Mouse (Mus musculus) forebrain, embryonic 13.5 days (tissue): ENCODE results near the gene Tmem176a. TPM values are rescaled to one million over a fixed set of nuclear protein-coding genes. Genes with fewer than 3 reads are reported as not detected.
"Not testable (repeated sequence)": the region's sequence is repeated elsewhere in the genome, so short reads cannot be mapped to it uniquely, and the experiment has no call there.

Source experiments
- ATAC-seq: fragments of 200-750 bp; cut with Nextera tagmentation; 2 replicates; pipeline ENCODE4 v1.8.0; 2017
- H3K27ac ChIP-seq: fragments of 300-500 bp; sonication (generic); 2 replicates; pipeline ENCODE4 v1.5.1; 2015; ENCODE audit warnings: inconsistent platforms, mild to moderate bottlenecking, moderate library complexity
- H3K27me3 ChIP-seq: fragments of 300-500 bp; sonication (generic); 2 replicates; pipeline ENCODE4 v1.6.1; 2015; ENCODE audit warnings: mild to moderate bottlenecking, inconsistent platforms
- H3K36me3 ChIP-seq: fragments of 300-500 bp; sonication (generic); 2 replicates; pipeline ENCODE4 v1.6.1; 2015; ENCODE audit warnings: mild to moderate bottlenecking, inconsistent platforms; ENCODE audit not compliant: poor library complexity, severe bottlenecking
- H3K4me1 ChIP-seq: fragments of 300-500 bp; sonication (generic); 2 replicates; pipeline ENCODE4 v1.6.1; 2015; ENCODE audit warnings: inconsistent platforms
- H3K4me2 ChIP-seq: fragments of 300-500 bp; sonication (generic); 2 replicates; pipeline ENCODE4 v1.6.1; 2015; ENCODE audit warnings: inconsistent platforms, mild to moderate bottlenecking, moderate library complexity
- H3K4me3 ChIP-seq: fragments of 300-500 bp; sonication (generic); 2 replicates; pipeline ENCODE4 v1.5.1; 2015; ENCODE audit warnings: mild to moderate bottlenecking, inconsistent platforms
- H3K9ac ChIP-seq: fragments of 300-500 bp; sonication (generic); 2 replicates; pipeline ENCODE4 v1.6.1; 2015; ENCODE audit warnings: mild to moderate bottlenecking, inconsistent platforms
- H3K9me3 ChIP-seq: fragments of 300-500 bp; sonication (generic); replicated peaks from 2 replicates; pipeline ENCODE4 v1.6.1; 2016; ENCODE audit warnings: inconsistent platforms
- WGBS: fragments of 180-500 bp; shearing (Covaris S2); methylation state at CpG from one replicate; pipeline ENCODE4 v1.1.7; 2015; 5-methylcytosine and 5-hydroxymethylcytosine counted together
- polyA plus RNA-seq: library from polyadenylated mRNA; unstranded; fragments of >200 nt; fragmentation: Nextera tagmentation; extraction: Ambion mirVana; gene quantifications from 2 replicates; pipeline ENCODE4 v1.2.1, GENCODE M21; 2015

Tmem176a gene
- polyA plus RNA-seq, 1 experiment from 2014 or later: 10.9 TPM

DNA sequence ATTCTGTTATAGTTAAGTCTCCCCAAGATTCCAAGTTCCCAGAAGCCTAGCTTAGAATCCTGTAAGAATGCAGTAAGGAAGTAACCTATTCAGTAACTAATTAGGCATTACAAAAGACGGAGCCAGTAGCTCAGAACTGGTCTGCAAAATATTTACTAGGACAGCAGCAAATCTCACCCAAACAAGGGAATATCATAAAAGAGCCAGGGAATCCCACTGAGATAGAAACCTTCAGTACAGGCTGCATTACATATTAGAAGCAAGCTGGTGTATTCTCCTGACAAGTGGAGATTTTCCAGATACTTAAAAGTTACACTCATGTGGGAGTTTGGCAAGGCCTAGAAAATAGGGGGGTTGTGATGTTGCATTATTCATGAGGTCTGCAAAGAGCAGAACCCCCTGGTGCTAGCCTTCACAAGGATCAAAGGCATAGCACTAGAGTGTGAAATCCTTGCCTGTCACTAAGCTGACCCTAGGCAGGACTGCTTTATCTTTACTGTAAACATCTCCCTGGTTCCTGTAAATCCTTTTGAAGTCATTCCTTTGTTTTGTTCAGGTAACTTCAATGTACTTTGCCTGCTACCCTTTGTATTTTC, 25.7 kb downstream of the Tmem176a start:
- WGBS: 0% methylated on average over 1 of the region's 1 CpGs
- not testable (repeated sequence) for H3K9me3 ChIP-seq, H3K9ac ChIP-seq, H3K4me3 ChIP-seq, ATAC-seq, H3K36me3 ChIP-seq, H3K27ac ChIP-seq, H3K4me2 ChIP-seq
- H3K27me3 ChIP-seq: peaks cover 76% of the 10 kb centered on the region
- H3K4me1 ChIP-seq: peaks cover 20% of the 10 kb centered on the region

DNA sequence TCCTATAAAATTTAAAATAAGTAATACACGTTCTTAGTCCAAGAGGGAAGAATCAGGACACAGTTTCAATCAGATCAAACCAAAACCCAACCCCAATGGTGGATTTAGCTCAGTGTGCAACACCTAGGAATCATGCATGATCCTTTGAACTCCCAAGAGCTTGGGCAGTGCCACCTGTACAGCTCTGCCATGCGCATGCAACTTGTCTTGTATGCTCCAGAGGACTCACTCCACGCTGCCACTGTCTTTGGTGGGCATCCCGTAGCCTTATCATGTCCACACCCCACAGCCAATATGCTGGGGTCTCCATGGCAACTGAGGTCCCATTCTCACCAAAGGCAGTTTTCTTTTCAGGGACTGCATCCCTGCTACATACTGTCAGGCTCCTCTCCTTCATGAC, 26.4 kb downstream of the Tmem176a start:
- Histone ChIP-seq H3K27ac (no peak overlapping the region), H3K4me2 (no peak overlapping the region), H3K9me3 (no peaks in the 10 kb centered on the region), H3K36me3 (no peaks in the 10 kb centered on the region), H3K4me1 (peaks cover 20% of the 10 kb centered on the region), H3K27me3 (peaks cover 76% of the 10 kb centered on the region), H3K4me3 (no peak overlapping the region), H3K9ac (no peak overlapping the region)
- no peak for ATAC-seq
- 36% methylated on average over 4 of the region's 4 CpGs for WGBS

DNA sequence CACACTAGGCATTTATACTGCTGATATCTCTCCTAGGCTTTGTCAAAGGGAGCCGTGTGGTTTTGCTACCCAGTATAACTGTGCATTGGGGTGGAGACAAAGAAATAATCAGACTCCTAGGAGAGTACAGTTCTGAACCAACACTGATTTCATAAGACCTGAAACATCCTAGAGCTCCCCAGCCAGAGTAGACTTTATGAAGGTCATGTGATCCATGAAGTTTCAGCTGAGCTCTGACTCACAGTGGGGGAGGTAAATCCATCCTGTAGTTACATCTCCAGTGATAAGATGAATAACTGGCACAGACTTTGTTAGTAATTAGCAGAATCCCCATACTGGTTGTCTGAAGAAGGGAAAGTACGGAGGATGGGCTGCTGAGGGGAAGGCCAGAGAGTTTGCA, 29.1 kb downstream of the Tmem176a start:
- WGBS: 88% methylated on average over 2 of the region's 2 CpGs
- Histone ChIP-seq H3K27ac (no peak overlapping the region), H3K9ac (no peak overlapping the region), H3K4me2 (no peak overlapping the region), H3K27me3 (peaks cover 66% of the 10 kb centered on the region), H3K4me1 (peaks cover 20% of the 10 kb centered on the region), H3K9me3 (no peaks in the 10 kb centered on the region), H3K4me3 (no peak overlapping the region), H3K36me3 (no peaks in the 10 kb centered on the region)
- no peak for ATAC-seq

DNA sequence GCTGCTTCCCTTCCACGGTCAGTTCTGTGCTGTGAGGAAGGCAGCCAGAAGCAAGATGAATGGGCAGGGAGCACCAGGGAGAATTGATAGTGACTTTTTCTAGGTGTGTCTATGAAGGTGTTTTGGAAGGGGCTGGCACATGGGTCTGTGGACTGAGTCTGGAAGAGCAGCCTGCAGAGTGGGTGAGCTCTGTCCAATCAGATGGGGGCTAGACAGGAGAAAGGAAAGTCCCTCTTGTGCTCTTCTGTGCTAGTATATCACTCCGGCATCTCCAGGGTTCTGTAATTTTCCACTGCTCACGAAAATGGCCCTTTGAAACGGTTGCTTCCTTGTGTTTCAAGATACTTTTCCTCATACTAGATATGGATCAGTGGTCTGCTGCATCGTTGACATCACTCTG, 31.9 kb downstream of the Tmem176a start, which contains the start of gene Aoc1:
Gene Aoc1 (plus strand): TSS at position 301 of the 400 bp plus-strand sequence.
- H3K4me3 ChIP-seq: no peak within 1 kb of the TSS
- no peak within 1 kb of the TSS for H3K27ac ChIP-seq
- no peak within 1 kb of the TSS for H3K4me2 ChIP-seq
- peaks cover 1% of the 10 kb centered on the region for H3K4me1 ChIP-seq
- H3K9me3 ChIP-seq: no peaks in the 10 kb centered on the region
- ATAC-seq: no peak
- no peak within 1 kb of the TSS for H3K9ac ChIP-seq
- H3K27me3 ChIP-seq: peaks cover 49% of the 10 kb centered on the region
- WGBS: 82% methylated on average over 5 of the region's 5 CpGs
- no peaks in the 10 kb centered on the region for H3K36me3 ChIP-seq

DNA sequence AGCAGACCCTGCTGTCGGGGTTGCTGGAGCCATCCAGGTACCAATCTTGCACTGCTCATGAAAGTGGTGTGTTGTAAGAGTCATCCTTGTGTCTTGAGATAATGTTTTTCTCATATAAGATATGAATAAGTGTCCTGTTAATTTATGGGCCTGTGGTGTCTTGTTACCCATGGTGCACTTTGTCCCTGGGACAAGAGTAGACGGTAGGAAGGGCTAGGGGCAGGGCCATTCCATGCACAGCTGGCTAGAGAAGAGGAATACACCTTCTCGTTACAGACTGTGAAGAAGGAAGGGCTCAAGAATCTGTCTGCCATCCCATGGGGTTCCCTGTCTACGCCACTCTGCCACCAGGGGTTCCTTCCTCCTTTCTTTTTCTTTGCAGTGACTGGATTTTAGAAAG, 33.9 kb downstream of the Tmem176a start:
- Histone ChIP-seq H3K27ac (no peak overlapping the region), H3K36me3 (no peaks in the 10 kb centered on the region), H3K9me3 (no peaks in the 10 kb centered on the region), H3K4me1 (no peaks in the 10 kb centered on the region), H3K9ac (no peak overlapping the region), H3K4me3 (no peak overlapping the region), H3K27me3 (peaks cover 29% of the 10 kb centered on the region), H3K4me2 (no peak overlapping the region)
- no peak for ATAC-seq
- WGBS: 81% methylated on average over 4 of the region's 4 CpGs

DNA sequence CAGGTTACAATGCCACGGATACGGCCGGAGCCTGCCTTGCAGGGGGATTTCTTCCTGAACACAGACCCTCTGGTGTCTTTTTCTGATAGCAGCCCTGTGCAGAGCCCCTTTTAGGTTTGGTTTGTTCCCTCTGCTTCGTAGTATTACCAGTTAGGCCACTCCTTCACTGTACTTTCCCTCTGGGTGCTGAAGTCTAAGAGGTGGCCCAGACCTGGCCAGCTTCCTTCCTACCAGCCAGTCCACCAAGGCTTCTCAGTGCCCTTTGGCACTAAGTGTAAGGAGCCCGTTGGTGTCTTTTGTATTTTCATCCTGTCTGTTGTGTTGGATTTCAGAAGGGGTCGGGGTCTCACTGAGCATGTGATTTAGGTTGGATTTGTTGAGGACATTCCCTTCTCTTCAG, 34.8 kb downstream of the Tmem176a start:
- Histone ChIP-seq H3K36me3 (no peaks in the 10 kb centered on the region), H3K4me1 (no peaks in the 10 kb centered on the region), H3K4me3 (no peak overlapping the region), H3K9ac (no peak overlapping the region), H3K9me3 (no peaks in the 10 kb centered on the region), H3K27me3 (peaks cover 20% of the 10 kb centered on the region), H3K4me2 (no peak overlapping the region), H3K27ac (no peak overlapping the region)
- no peak for ATAC-seq
- 85% methylated on average over 6 of the region's 6 CpGs for WGBS

DNA sequence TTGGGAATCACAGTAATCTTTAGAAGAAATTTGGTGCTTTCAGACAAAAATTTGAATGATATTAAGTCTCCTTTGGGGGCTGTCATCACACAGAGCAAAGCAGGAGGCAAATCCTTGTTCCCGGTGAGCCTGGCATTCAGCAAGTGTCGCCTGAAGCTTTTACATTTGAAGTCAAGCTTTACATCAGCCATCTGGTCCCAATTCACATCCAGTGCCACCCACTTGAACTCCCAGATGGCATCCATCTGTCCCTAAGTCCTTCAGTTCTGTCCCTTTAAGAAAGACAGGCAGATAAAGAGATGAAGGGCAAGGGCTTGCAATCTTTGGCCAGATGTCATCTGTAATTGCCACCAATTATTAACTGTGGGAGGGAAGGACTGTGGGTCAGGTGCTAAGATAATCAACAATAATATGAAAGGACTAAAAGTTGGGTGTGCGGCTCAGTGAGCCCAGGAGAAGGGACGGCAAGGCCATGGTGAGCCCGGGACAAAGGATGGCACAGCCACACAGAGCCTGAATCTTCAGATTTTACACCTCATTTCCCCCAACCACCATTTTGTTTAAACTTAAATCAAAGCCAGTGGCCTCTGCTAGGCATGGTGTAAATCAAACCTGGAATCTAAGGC, 35.9 kb downstream of the Tmem176a start:
- peaks cover 15% of the 10 kb centered on the region; the same call in 1 of the 2 replicates for H3K27me3 ChIP-seq
- no peaks in the 10 kb centered on the region for H3K4me1 ChIP-seq
- peak; percentile 77 for ATAC-seq
- H3K9me3 ChIP-seq: no peaks in the 10 kb centered on the region
- H3K36me3 ChIP-seq: no peaks in the 10 kb centered on the region
- no peak overlapping the region for H3K4me3 ChIP-seq
- WGBS: 57% methylated on average over 5 of the region's 5 CpGs
- no peak overlapping the region for H3K4me2 ChIP-seq
- no peak overlapping the region for H3K27ac ChIP-seq
- H3K9ac ChIP-seq: no peak overlapping the region

DNA sequence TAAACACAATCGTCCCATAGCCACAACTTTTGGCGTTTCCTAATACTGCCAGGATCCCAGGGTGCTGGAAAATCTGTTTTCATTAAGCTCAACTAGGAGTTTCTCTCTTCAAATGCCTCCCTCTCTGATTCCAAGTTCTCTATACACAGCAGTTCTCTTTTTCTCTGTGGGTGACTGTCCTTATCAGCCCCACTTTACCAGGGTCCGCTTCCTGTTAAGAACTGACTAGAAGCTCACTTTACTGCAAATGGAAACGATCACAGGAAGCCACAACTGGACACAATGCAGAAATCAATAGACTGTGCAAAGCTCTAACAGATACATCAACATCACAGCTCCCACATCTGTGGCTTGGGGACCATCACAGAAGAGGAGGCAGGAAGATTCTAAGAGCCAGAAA, 53.5 kb downstream of the Tmem176a start:
- no peaks in the 10 kb centered on the region for H3K27me3 ChIP-seq
- H3K4me2 ChIP-seq: no peak overlapping the region
- H3K9ac ChIP-seq: no peak overlapping the region
- no peaks in the 10 kb centered on the region for H3K36me3 ChIP-seq
- no peak overlapping the region for H3K4me3 ChIP-seq
- ATAC-seq: no peak
- no peak overlapping the region for H3K27ac ChIP-seq
- H3K9me3 ChIP-seq: 0 out of 2 replicates have a peak, but pooled peaks cover 7% of the 10 kb centered on the region
- no peaks in the 10 kb centered on the region for H3K4me1 ChIP-seq
- WGBS: 73% methylated on average over 4 of the region's 4 CpGs

DNA sequence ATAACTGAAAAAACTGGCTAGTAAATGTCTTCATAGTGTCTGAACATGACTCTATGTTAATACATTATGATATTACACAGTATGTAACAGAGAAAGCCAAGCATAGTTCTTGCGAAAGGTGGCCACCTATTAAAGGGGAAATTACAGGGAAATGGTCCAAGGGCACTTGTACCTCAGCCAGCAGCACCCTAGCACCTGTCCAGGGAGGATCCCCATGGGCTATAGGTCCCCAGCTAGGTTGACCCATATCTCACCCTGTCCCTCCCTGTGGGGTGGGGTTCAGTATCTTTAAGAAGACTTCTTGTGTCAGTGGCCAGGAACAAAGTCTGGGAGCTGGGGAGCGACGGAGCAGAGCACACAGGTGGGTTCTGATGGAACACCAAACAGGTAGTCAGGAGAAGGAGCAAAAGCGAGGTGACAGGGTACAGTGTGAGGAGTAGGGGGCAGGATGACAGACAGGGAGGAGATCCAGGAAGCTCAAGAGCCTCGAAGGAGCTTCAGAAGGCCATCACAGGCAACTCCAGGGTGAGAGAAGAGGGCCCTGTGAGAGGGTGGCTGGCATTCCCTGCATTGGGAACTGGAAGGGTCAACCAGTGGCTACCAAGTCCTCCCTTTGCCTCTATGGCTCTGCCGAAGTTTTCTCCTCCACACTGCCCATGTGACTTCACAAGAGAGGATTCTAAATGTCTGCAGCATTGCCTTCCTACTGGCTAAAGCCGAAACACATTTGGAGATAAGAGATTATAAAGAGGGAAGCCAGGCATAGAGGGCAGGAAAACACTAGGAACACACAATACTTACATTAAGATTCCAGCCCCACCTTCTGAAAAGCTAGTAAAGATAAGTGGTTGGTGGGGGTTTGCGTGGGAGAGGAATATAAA, 54.5 kb downstream of the Tmem176a start:
- 86% methylated on average over 8 of the region's 8 CpGs for WGBS

DNA sequence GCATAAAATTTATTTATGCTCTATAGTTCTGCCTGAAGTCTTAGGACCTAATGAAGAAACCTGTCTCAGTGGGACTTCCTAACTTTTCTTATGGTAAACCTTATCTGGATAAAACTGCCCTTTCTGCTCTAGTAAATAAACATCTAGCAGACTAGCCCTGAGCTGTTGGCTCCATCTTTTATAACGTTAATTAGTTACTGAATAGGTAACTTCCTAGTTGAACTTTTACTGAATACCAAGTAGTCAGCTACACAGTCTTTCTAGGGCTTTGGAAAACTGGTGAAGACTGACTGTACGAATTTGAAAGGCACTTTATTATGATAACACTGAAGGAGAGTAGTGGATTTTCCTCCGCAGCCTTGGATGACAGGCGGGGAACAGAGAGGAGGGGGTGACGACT, 55.2 kb downstream of the Tmem176a start:
- ATAC-seq: no peak
- no peaks in the 10 kb centered on the region for H3K27me3 ChIP-seq
- no peak overlapping the region for H3K4me2 ChIP-seq
- no peaks in the 10 kb centered on the region for H3K36me3 ChIP-seq
- H3K9ac ChIP-seq: no peak overlapping the region
- H3K4me1 ChIP-seq: no peaks in the 10 kb centered on the region
- no peak overlapping the region for H3K4me3 ChIP-seq
- no peak overlapping the region for H3K27ac ChIP-seq
- 77% methylated on average over 5 of the region's 5 CpGs for WGBS
- H3K9me3 ChIP-seq: 0 out of 2 replicates have a peak, but pooled peaks cover 7% of the 10 kb centered on the region

More for the DNA sequence above, 54.5 kb downstream of the Tmem176a start:
- no peak for ATAC-seq
- Histone ChIP-seq H3K27me3 (no peaks in the 10 kb centered on the region), H3K4me2 (no peak overlapping the region), H3K36me3 (no peaks in the 10 kb centered on the region), H3K4me3 (no peak overlapping the region), H3K9ac (no peak overlapping the region), H3K27ac (no peak overlapping the region), H3K9me3 (0 out of 2 replicates have a peak, but pooled peaks cover 7% of the 10 kb centered on the region), H3K4me1 (no peaks in the 10 kb centered on the region)
